Mouse (Mus musculus): ENCODE data around the gene Lrrc29.

- TF ChIP-seq CTCF (IDR thresholded peaks at IDR 0.05; ENCODE audit: low read depth, low read length) (no peak), POLR2A (IDR thresholded peaks at IDR 0.05; ENCODE audit: extremely low read depth, insufficient read depth, low read length) (0 out of 2 replicates have a peak, but pooled peaks have one; percentile 11)
These were observed 30.0 kb downstream of the Lrrc29 start, which contains the start of gene Exoc3l for GRCm38 (mm10) chr8:105295895-105296573.

All from liver, adult 2 months (tissue).